Mouse (Mus musculus): ENCODE measurements around the gene Tmprss7. TPM values are rescaled to one million over a fixed set of nuclear protein-coding genes. Genes with fewer than 3 reads are reported as not detected.

Gene Tmprss7
- polyA plus RNA-seq, 1 experiment from 2014 or later: 0.31 TPM

- H3K4me3 ChIP-seq: no peak overlapping the region
- 86% methylated on average over 3 of the region's 3 CpGs for WGBS
- no peak for DNase-seq (ENCODE audit: extremely low spot score, low spot score)
- H3K36me3 ChIP-seq (replicated peaks): no peaks in the 10 kb centered on the region
- no peaks in the 10 kb centered on the region for H3K9me3 ChIP-seq
- no peaks in the 10 kb centered on the region for H3K27me3 ChIP-seq (ENCODE audit: poor library complexity, severe bottlenecking)
- H3K4me1 ChIP-seq: peaks cover 7% of the 10 kb centered on the region; the same call in 1 of the 2 replicates
- H3K27ac ChIP-seq: no peak overlapping the region
Observed at GRCm38 (mm10) chr16:45609300-45609699, 84.2 kb downstream of the Tmprss7 start.

GRCm38 (mm10) chr16:45608481-45608954 is 84.9 kb downstream of the Tmprss7 start:
- peaks cover 7% of the 10 kb centered on the region; the same call in 1 of the 2 replicates for H3K4me1 ChIP-seq
- no peaks in the 10 kb centered on the region for H3K9me3 ChIP-seq
- 68% methylated on average over 4 of the region's 4 CpGs for WGBS
- no peak overlapping the region for H3K27ac ChIP-seq
- no peaks in the 10 kb centered on the region for H3K36me3 ChIP-seq (replicated peaks)
- no peak overlapping the region for H3K4me3 ChIP-seq
- DNase-seq (ENCODE audit: extremely low spot score, low spot score): no peak
- H3K27me3 ChIP-seq (ENCODE audit: poor library complexity, severe bottlenecking): no peaks in the 10 kb centered on the region

Other genes starting within 250 kb of the Tmprss7 start
- gene Gm609, start 200.7 kb downstream of the Tmprss7 start, polyA plus RNA-seq (2016; fragmentation: Nextera tagmentation; extraction: Ambion mirVana): not detected in 2 replicates
- gene Gm17783, start 161.6 kb downstream of the Tmprss7 start, polyA plus RNA-seq (2016; fragmentation: Nextera tagmentation; extraction: Ambion mirVana): not detected in 2 replicates
- not detected in 2 replicates for gene Slc9c1, start 158.3 kb downstream of the Tmprss7 start, polyA plus RNA-seq (2016; fragmentation: Nextera tagmentation; extraction: Ambion mirVana)
- 0.09 and 0.12 TPM in 2 replicates for gene Gcsam, start 83.3 kb downstream of the Tmprss7 start, polyA plus RNA-seq (2016; fragmentation: Nextera tagmentation; extraction: Ambion mirVana)
- 0.07 and 0.15 TPM in 2 replicates for gene BC016579, start 39.6 kb downstream of the Tmprss7 start, polyA plus RNA-seq (2016; fragmentation: Nextera tagmentation; extraction: Ambion mirVana)
- gene Tagln3, start 30.9 kb upstream of the Tmprss7 start, polyA plus RNA-seq (2016; fragmentation: Nextera tagmentation; extraction: Ambion mirVana): 83.4 and 104 TPM in 2 replicates
- gene Abhd10, start 49.3 kb upstream of the Tmprss7 start, polyA plus RNA-seq (2016; fragmentation: Nextera tagmentation; extraction: Ambion mirVana): 41.2 and 41.4 TPM in 2 replicates

Measured in forebrain, embryonic 10.5 days (tissue).